Mouse (Mus musculus): ENCODE data around the gene P2ry6.
A peak's percentile ranks its signal among the peaks of the same experiment; 100 is the strongest.

Gene P2ry6

GRCm38 (mm10) chr7:100937481-100937880, 37.0 kb downstream of the P2ry6 start:
- no peak for DNase-seq

- DNase-seq = no peak
These were observed 40.9 kb downstream of the P2ry6 start for GRCm38 (mm10) chr7:100933520-100933919.

GRCm38 (mm10) chr7:100932481-100933007, 41.9 kb downstream of the P2ry6 start:
- peak; percentile 93 to 94 for DNase-seq

- no peak for DNase-seq
These were observed 42.4 kb downstream of the P2ry6 start, which contains the start of gene Arhgef17 for GRCm38 (mm10) chr7:100931926-100932480. Gene Arhgef17, minus strand, starts transcription at chr7:100932107.

GRCm38 (mm10) chr7:100931316-100931925, 43.0 kb downstream of the P2ry6 start:
- DNase-seq = no peak

- DNase-seq = peak; percentile 85 to 89
These were observed 43.7 kb downstream of the P2ry6 start for GRCm38 (mm10) chr7:100930619-100931315.

- DNase-seq = no peak
These were observed 44.7 kb downstream of the P2ry6 start for GRCm38 (mm10) chr7:100929639-100930303.

GRCm38 (mm10) chr7:100928456-100928855, 46.0 kb downstream of the P2ry6 start:
- peak; percentile 40 to 71 for DNase-seq

- DNase-seq = no peak
These were observed 47.0 kb downstream of the P2ry6 start for GRCm38 (mm10) chr7:100927287-100928000.

GRCm38 (mm10) chr7:100926311-100926923, 48.0 kb downstream of the P2ry6 start:
- DNase-seq = no peak

GRCm38 (mm10) chr7:100924674-100925445, 49.6 kb downstream of the P2ry6 start:
- no peak for DNase-seq

- no peak for DNase-seq
These were observed 50.2 kb downstream of the P2ry6 start for GRCm38 (mm10) chr7:100924200-100924599.

GRCm38 (mm10) chr7:100922907-100923306, 51.5 kb downstream of the P2ry6 start:
- DNase-seq = no peak

- no peak for DNase-seq
These were observed 53.2 kb downstream of the P2ry6 start for GRCm38 (mm10) chr7:100921289-100921688.

- DNase-seq = peak in 1 of 2 experiments; percentile 38
These were observed 54.7 kb downstream of the P2ry6 start for GRCm38 (mm10) chr7:100919809-100920107.

GRCm38 (mm10) chr7:100919006-100919808, 55.2 kb downstream of the P2ry6 start:
- DNase-seq = no peak

- peak; percentile 70 to 77 for DNase-seq
These were observed 56.3 kb downstream of the P2ry6 start for GRCm38 (mm10) chr7:100918176-100918575.

- no peak for DNase-seq
These were observed 56.7 kb downstream of the P2ry6 start for GRCm38 (mm10) chr7:100917751-100918150.

- no peak for DNase-seq
These were observed 57.9 kb downstream of the P2ry6 start for GRCm38 (mm10) chr7:100916526-100916925.

GRCm38 (mm10) chr7:100915204-100915603, 59.2 kb downstream of the P2ry6 start:
- DNase-seq = no peak

- DNase-seq = peak in 1 of 2 experiments; percentile 41
These were observed 62.7 kb downstream of the P2ry6 start for GRCm38 (mm10) chr7:100911791-100912190.

All from lung, adult 18-20 months (tissue).